Mouse (Mus musculus) gastrocnemius, postnatal 4 days (tissue): ENCODE results near the gene H6pd. TPM values are rescaled to one million over a fixed set of nuclear protein-coding genes. Genes with fewer than 3 reads are reported as not detected.
"Not testable (repeated sequence)": the region's sequence is repeated elsewhere in the genome, so short reads cannot be mapped to it uniquely, and the experiment has no call there.

Experiments
- DNase-seq, 2 experiments: peaks; one replicate each; pipeline ENCODE4 v3.0.0; 2021 to 2022; ENCODE audit warnings: low spot score in 2 of 2, mixed read lengths in 2 of 2
- long read RNA-seq, 2 experiments: library from polyadenylated mRNA; stranded (forward); transcript quantifications; one replicate each; pipeline ENCODE4 v2.0.0; 2021
- total RNA-seq, 2 experiments: library from RNA; stranded (reverse); gene quantifications; 2 replicates each; pipeline ENCODE4 v1.2.3; 2021

H6pd gene
- 10 to 100 TPM; 66.0 to 71.0 TPM for total RNA-seq
- long read RNA-seq, experiment 1, full-length matches to known transcripts, result 43 of 61 reads
- long read RNA-seq, experiment 1, partial matches to known transcripts, result 3 of 61 reads
- long read RNA-seq, experiment 1, other reads (novel, unspliced or antisense), result 15 of 61 reads
- long read RNA-seq, experiment 2, full-length matches to known transcripts, result 75 of 120 reads
- long read RNA-seq, experiment 2, partial matches to known transcripts, result 18 of 120 reads
- long read RNA-seq, experiment 2, other reads (novel, unspliced or antisense), result 27 of 120 reads

- DNase-seq, result peak; percentile 86 to 93
Measured at GRCm38 (mm10) chr4:150008853-150009586, at the start of gene H6pd. TSS of gene H6pd (minus strand) at chr4:150009023.

- DNase-seq, result no peak
Measured at GRCm38 (mm10) chr4:150057722-150058121, 48.9 kb upstream of the H6pd start.

GRCm38 (mm10) chr4:150056171-150056570 lies 47.3 kb upstream of the H6pd start:
- DNase-seq, result no peak

GRCm38 (mm10) chr4:150052380-150052779 lies 43.6 kb upstream of the H6pd start:
- DNase-seq, result no peak

- DNase-seq, result no peak
Measured at GRCm38 (mm10) chr4:150051514-150051913, 42.7 kb upstream of the H6pd start.

- DNase-seq, result no peak
Measured at GRCm38 (mm10) chr4:150049564-150050226, 40.9 kb upstream of the H6pd start.

- no peak for DNase-seq
Measured at GRCm38 (mm10) chr4:150049157-150049513, 40.3 kb upstream of the H6pd start.

- no peak for DNase-seq
Measured at GRCm38 (mm10) chr4:150048478-150049156, 39.8 kb upstream of the H6pd start.

- DNase-seq, result peak in 1 of 2 experiments; percentile 43
Measured at GRCm38 (mm10) chr4:150048038-150048437, 39.2 kb upstream of the H6pd start.

GRCm38 (mm10) chr4:150043591-150043990 lies 34.8 kb upstream of the H6pd start:
- no peak for DNase-seq

GRCm38 (mm10) chr4:150041346-150042110 lies 32.7 kb upstream of the H6pd start:
- DNase-seq, result no peak

GRCm38 (mm10) chr4:150040856-150041255 lies 32.0 kb upstream of the H6pd start:
- DNase-seq, result not testable (repeated sequence)

- DNase-seq, result no peak
Measured at GRCm38 (mm10) chr4:150040003-150040581, 31.3 kb upstream of the H6pd start.

GRCm38 (mm10) chr4:150038533-150038932 lies 29.7 kb upstream of the H6pd start:
- DNase-seq, result no peak

GRCm38 (mm10) chr4:150036094-150036493 lies 27.3 kb upstream of the H6pd start:
- DNase-seq, result no peak

- DNase-seq, result peak; percentile 68 to 87
Measured at GRCm38 (mm10) chr4:150035280-150035679, 26.5 kb upstream of the H6pd start.

GRCm38 (mm10) chr4:150033261-150033671 lies 24.4 kb upstream of the H6pd start:
- DNase-seq, result no peak

GRCm38 (mm10) chr4:150031234-150031890 lies 22.5 kb upstream of the H6pd start:
- peak in 1 of 2 experiments; percentile 44 for DNase-seq

GRCm38 (mm10) chr4:150030449-150031233 lies 21.8 kb upstream of the H6pd start:
- no peak for DNase-seq
